Mouse (Mus musculus) urinary bladder, postnatal 14 days (tissue): ENCODE measurements around the gene Gm10322.

ENCODE experiments used
- DNase-seq: peaks from one replicate; pipeline ENCODE4 v3.0.0; 2021; ENCODE audit warnings: low spot score

The Gm10322 gene

DNA sequence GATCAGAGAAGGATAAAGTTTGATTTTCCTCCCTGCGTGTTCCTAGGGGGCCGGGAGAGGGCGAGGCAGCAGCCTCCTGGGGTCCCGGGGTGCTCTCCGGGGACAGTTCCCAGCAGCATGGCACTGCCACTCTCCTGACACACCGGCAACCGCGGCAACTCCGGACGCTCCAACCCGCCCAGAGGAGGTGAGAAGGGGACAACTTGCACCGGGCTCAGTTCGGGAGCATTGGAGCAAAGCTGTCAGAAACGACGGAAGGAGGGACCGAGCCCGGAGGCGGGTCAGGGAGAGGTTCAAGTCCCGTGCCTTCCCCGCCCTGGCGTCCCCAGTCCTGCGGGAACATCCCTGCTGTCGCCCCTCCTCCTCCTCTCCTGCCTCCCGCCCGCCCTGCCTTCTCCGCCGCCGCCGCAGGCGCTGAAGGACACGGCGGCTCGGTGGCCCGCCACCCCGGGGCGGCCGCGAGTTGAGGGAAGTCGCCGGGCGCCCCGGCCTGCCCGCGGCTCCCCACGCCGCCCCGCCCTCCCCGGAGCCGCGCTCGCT, at the start of gene Gm10322:
Gene Gm10322, plus strand, starts transcription at position 83 of the 540 bp plus-strand sequence.
- peak; percentile 76 for DNase-seq

DNA sequence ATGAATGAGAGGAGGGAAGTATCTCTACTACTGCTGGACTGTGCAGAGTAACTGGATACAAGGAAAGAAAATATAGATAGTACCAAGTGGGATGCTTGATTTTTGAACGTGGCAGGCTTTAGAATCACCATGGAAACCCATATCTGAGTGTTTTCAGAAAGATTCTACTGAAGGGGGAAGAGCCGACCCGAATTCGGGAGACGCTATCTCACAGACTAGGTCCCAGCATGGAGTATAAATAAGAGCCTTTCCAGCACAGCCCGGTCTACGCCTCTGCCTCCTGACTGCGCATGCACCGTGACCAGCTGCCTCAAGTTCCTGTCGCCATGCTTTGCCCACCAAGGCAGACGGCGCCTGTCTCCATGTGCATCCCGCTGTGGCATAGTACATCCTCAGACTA, 48.9 kb upstream of the Gm10322 start:
- no peak for DNase-seq

DNA sequence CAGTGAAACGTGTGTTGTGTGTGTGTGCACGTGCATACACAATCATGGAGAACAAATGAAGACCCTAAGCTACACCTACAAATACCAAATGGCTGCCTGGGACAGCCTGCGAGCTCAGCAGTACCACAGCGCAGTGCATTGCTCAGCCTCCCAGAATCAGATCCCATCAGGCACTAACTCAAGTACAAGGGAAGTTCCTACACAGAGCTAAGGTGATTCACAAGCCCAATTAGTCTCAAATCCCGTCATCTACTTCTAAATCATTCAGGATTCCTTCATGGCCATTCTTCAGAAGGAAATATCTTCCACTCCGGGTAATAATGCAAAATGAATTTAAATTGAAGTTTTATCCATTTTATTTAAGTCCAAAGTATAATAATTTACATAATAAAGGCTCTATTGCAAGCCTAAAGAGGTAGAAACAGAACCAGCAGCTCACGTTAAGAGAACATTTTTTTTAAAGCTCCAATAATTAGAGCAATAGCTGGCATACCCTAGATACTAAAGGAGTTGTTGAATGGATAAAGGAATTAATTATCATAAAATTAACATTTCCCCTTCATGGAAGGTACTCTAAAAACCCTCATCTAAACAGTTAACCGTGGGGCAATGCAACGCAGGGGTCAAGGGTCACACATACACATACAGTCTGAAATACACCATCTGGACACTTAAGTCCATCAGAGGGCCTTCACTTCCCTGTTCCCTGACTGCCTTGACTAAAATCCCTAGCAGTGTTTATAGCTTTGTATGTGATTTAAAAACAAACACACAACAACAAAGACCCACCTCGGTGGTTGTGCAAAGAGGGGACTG, 47.0 kb upstream of the Gm10322 start:
- no peak for DNase-seq

GRCm38 (mm10) chr10:59569481-59569869, 46.4 kb upstream of the Gm10322 start:
- no peak for DNase-seq

DNA sequence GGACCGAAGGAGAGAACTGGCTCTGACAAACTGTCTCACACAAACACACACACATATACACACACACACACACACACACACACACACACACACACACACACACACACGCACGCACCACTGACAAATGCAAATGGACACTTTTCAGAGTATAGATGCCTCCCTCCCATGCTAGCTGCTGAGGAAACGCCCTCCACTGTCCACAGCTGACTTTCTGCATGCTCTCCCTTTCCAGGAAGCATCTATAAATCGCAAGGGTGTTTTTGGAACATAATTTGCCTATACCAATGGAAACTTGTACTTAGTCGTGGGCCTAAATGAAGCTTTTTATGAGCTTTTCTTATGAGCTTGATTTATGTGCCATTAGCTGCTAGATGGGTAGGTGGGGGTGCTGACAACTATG, 45.5 kb upstream of the Gm10322 start:
- no peak for DNase-seq

DNA sequence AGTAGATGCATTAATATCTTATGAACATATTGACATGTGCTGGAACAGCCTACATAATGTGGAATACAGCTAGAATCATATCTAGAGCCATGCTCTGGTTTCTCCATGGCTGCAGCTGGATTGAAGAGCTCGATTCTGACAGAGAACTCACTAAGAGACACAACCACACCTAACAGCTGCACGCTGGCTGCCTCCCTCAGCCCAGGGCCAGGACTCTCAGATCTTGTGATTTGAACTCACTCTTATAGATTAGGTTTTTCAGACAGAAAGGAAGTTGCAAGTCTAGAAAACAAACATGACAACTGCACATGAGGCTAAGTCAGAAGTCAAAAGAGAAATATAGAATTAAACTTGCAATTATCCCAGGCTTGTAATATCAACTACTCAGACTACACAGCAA, 45.1 kb upstream of the Gm10322 start:
- DNase-seq, result no peak

DNA sequence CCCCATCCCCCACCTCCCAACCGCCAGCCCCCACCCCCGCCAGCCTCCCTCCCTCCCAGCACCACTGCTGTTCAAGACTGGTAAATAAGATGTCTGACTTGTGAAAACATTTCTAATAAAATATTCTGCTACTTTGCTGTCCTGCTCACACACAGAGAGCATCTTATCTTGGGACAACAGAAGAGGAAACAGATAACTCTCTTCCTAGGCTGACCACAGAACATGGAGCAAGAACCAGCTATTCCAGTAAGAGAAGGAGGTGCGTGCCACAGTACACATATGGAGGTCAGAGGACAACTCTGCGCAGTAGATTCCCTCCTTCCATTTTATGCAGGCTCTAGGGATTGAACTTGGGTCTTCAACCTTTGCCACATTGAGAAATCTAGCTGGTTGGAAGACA, 44.6 kb upstream of the Gm10322 start:
- DNase-seq, result no peak

- no peak for DNase-seq
These were observed 43.9 kb upstream of the Gm10322 start for GRCm38 (mm10) chr10:59571964-59572363.

GRCm38 (mm10) chr10:59576305-59576704, 39.6 kb upstream of the Gm10322 start:
- DNase-seq, result no peak

- peak; percentile 40 for DNase-seq
These were observed 37.7 kb upstream of the Gm10322 start for GRCm38 (mm10) chr10:59577871-59578801.

- no peak for DNase-seq
These were observed 36.2 kb upstream of the Gm10322 start for GRCm38 (mm10) chr10:59579645-59580044.

DNA sequence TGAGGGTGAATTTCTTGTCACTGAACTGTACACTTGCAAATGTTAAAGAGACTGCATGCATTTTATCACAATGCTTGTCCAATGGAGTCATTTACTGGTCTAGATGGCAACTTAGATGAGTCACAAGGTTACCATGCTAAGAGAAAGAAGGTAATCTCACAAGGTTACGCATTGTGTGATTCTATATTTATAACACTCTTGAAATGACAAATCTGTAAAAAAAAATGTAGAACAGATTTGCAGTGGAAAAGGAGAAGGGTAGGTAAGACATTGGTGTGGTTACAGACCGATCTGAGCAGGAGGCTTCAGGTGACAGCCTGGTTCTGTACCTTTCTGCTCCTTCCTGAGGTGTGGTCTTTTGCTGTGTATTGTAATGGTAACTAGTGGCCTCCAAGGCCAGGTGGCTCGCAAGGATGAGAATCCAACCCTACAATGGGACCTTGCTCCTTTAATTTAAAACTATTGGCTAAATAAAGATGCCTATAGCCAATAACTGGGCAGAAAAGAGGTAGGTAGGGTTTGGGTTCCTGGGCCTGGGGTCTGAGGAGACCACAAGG, 35.2 kb upstream of the Gm10322 start:
- no peak for DNase-seq

GRCm38 (mm10) chr10:59581826-59582543, 33.9 kb upstream of the Gm10322 start:
- DNase-seq, result no peak

DNA sequence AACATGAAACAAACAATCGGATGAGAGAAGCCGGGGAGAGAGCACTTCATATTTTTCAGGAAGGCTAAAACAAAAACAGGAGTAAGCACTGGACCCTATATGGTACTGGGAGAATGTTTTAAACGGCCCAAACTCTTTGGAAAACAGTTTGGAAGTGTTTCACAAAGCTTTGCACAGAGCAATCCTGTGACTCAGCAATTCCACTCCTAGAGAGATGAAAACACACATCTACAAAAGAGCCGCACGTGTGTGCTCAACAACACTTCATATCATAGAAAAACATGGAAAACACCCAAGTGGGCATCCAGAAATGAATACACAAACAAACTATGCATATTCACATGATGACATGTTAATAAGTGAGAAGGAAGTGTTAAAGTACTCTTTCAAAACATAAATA, 30.2 kb upstream of the Gm10322 start:
- no peak for DNase-seq

DNA sequence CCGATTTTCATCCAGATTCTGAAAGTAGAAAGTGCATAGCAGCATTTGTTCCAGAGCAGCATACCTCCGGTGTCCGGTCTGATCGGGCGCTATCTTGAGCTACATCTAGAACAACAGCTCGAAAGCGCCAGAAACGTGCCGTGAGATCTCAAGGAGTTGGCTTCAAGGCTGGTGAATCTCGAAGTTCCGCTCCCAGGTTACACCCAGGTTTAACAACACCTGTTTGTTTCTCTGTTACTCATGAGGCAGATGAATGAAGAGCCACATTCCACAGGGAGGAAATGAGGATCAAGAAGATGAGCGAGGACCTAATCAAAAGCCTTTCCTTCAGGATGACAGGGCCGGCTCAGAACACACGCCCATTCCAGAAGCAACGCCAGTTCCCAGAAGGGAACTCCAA, 29.0 kb upstream of the Gm10322 start:
- no peak for DNase-seq

- DNase-seq, result no peak
These were observed 27.7 kb upstream of the Gm10322 start for GRCm38 (mm10) chr10:59588135-59588534.

GRCm38 (mm10) chr10:59589420-59589819, 26.4 kb upstream of the Gm10322 start:
- no peak for DNase-seq

DNA sequence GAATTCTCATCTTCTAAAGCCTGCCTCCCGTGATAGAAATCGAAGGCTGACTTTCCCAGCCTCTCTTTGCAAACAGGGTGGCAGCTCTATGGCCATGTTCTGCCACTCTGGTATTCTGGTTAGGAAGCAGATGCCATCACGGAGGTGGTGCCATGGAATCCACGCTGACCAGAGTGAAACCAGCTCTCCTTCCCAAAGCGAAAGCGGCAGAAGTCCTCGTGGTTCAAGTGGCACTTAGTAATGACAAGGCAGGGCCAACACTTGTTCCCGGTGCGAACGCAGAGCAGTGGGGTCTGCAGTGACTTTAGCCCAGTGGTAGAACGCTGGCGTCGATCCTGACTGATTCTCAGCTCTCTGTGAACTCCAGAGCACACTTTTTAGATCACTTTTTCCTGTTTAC, 26.0 kb upstream of the Gm10322 start:
- no peak for DNase-seq

DNA sequence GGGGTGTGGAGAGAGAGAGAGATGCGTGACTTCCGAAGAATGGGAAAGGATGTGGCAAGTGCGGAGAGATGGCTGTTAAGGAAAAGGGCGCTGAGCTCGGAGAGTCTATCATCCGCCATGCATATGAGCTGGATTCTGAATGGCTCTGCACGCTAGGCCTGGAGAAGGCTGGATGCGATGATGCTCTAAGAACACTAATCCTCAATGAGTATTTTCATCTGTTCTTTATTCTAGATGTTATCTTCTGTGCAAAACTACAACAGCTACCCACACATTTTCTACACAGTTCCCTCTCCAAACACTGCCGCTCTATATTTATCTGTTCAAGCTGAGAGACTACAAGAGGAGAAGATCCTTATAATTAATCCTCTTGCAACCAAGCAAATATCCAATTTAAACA, 25.3 kb upstream of the Gm10322 start:
- no peak for DNase-seq

DNA sequence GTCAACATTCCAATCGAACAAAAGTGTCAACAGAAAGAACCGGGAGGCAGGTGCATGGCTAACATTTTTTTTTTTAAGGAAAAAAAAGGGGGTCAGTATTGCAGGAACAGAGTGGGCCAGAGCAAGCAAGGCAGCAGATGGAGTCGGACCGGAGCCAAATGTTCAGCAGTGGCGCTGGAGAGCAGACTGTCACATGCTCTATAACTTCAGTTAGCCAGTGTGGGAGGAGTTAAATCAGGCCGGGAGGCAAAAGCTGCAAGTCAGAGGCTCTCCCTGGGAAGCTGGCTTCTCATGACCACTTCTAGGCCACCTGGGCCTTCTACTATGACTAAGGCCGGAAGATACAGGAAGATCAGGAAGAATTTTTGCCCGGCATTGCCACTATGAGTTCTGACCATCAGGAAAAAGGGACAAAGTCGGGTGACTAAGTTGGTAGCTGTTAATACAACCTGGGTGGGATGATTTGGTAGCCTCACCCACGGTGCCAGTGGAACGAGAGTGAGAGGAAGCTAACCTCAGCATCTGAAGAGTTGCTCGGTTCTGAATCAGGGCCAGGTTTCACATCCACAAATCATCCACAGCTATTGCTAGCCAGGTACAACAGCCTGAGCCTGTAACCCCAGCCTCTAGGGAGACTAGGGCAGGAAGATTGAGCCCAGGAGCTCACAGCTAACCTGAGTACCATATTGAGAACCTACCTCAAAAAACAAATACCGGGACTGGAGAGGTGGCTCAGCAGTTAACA, 21.9 kb upstream of the Gm10322 start:
- DNase-seq, result no peak

- no peak for DNase-seq
These were observed 15.3 kb upstream of the Gm10322 start for GRCm38 (mm10) chr10:59600516-59600915.
